Mouse (Mus musculus): ENCODE results near the gene Tfap2c.
A peak's percentile ranks its signal among the peaks of the same experiment; 100 is the strongest.

Gene Tfap2c

GRCm38 (mm10) chr2:172551081-172551720 lies 1.8 kb downstream of the Tfap2c start:
- DNase-seq (ENCODE audit: low read depth, low spot score), result no peak

- no peak for DNase-seq (ENCODE audit: low read depth, low spot score)
Observed at GRCm38 (mm10) chr2:172551872-172552271, 2.5 kb downstream of the Tfap2c start.

- DNase-seq (ENCODE audit: low read depth, low spot score), result no peak
Observed at GRCm38 (mm10) chr2:172552666-172553065, 3.3 kb downstream of the Tfap2c start.

- no peak for DNase-seq (ENCODE audit: low read depth, low spot score)
Observed at GRCm38 (mm10) chr2:172554211-172554610, 4.8 kb downstream of the Tfap2c start.

- no peak for DNase-seq (ENCODE audit: low read depth, low spot score)
Observed at GRCm38 (mm10) chr2:172558674-172559468, 9.5 kb downstream of the Tfap2c start.

- DNase-seq (ENCODE audit: low read depth, low spot score), result no peak
Observed at GRCm38 (mm10) chr2:172561016-172561415, 11.6 kb downstream of the Tfap2c start.

GRCm38 (mm10) chr2:172567835-172568234 lies 18.4 kb downstream of the Tfap2c start:
- DNase-seq (ENCODE audit: low read depth, low spot score), result no peak

- DNase-seq (ENCODE audit: low read depth, low spot score), result no peak
Observed at GRCm38 (mm10) chr2:172568466-172568865, 19.1 kb downstream of the Tfap2c start.

GRCm38 (mm10) chr2:172577196-172577766 lies 27.9 kb downstream of the Tfap2c start:
- DNase-seq (ENCODE audit: low read depth, low spot score), result no peak

- DNase-seq (ENCODE audit: low read depth, low spot score), result peak; percentile 40
Observed at GRCm38 (mm10) chr2:172579221-172579620, 29.8 kb downstream of the Tfap2c start.

- no peak for DNase-seq (ENCODE audit: low read depth, low spot score)
Observed at GRCm38 (mm10) chr2:172580536-172581265, 31.3 kb downstream of the Tfap2c start.

- no peak for DNase-seq (ENCODE audit: low read depth, low spot score)
Observed at GRCm38 (mm10) chr2:172583312-172583711, 33.9 kb downstream of the Tfap2c start.

- no peak for DNase-seq (ENCODE audit: low read depth, low spot score)
Observed at GRCm38 (mm10) chr2:172585329-172585728, 35.9 kb downstream of the Tfap2c start.

GRCm38 (mm10) chr2:172589048-172589447 lies 39.7 kb downstream of the Tfap2c start:
- no peak for DNase-seq (ENCODE audit: low read depth, low spot score)

GRCm38 (mm10) chr2:172590839-172591238 lies 41.4 kb downstream of the Tfap2c start:
- no peak for DNase-seq (ENCODE audit: low read depth, low spot score)

GRCm38 (mm10) chr2:172594326-172594725 lies 44.9 kb downstream of the Tfap2c start:
- DNase-seq (ENCODE audit: low read depth, low spot score), result no peak

- DNase-seq (ENCODE audit: low read depth, low spot score), result no peak
Observed at GRCm38 (mm10) chr2:172597056-172597455, 47.7 kb downstream of the Tfap2c start.

- DNase-seq (ENCODE audit: low read depth, low spot score), result no peak
Observed at GRCm38 (mm10) chr2:172597881-172598280, 48.5 kb downstream of the Tfap2c start.

GRCm38 (mm10) chr2:172604625-172605024 lies 55.2 kb downstream of the Tfap2c start:
- no peak for DNase-seq (ENCODE audit: low read depth, low spot score)

GRCm38 (mm10) chr2:172605642-172606041 lies 56.2 kb downstream of the Tfap2c start:
- no peak for DNase-seq (ENCODE audit: low read depth, low spot score)

- DNase-seq (ENCODE audit: low read depth, low spot score), result no peak
Observed at GRCm38 (mm10) chr2:172607710-172608109, 58.3 kb downstream of the Tfap2c start.
